ENCODE assay signal across 21 mouse cellular contexts in the genomic region with DNA sequence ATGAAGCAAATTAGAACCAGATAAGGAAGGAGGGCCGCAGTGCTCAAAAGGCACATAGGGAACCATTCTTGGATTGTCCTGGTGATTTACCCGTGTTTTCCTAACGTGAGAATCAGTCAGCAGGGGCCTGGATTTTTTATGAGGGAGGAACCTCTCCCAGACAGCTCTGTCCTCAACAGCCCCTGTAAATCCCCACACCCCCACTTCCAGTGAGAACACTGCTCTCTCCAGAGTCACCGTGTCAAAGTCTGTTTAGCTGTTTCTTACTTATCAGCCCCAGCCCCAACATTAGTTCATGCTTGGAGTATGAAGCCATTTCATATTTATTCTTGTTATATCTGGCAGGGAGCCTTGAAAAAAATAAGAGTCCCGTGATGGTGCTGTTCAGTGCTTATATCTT.
DNase-seq lines count a peak whose midpoint lies in the region; ATAC-seq and TF ChIP-seq lines count a peak whose summit lies in the region.
"Had no signal": no experiment of that assay in that cellular context is flagged by ENCODE, and none has a peak within 500 bp of the region (broad histone marks: within the 10 kb centered on the region; RNA-seq: fewer than 3 reads in every experiment).

No protein-coding gene starts in this region.

- peak overlapping the region; percentile 52 for H3K27ac ChIP-seq in heart, embryonic 15.5 days
- H3K27ac ChIP-seq in layer of hippocampus, adult 2 months = peak overlapping the region; percentile 74
- H3K27ac ChIP-seq in intestine, embryonic 14.5 days (ENCODE audit: low read depth) = peak overlapping the region; percentile 40; the same call in 1 of the 2 replicates
- H3K27ac ChIP-seq in limb, embryonic 14.5 days (replicated peaks; ENCODE audit: low read depth, low read length) = peak overlapping the region; percentile 50; the same call in 1 of the 2 replicates
- H3K27ac ChIP-seq in forebrain, embryonic 16.5 days (ENCODE audit: low read length) = no peak overlapping the region
- H3K27ac ChIP-seq: hindbrain, embryonic 10.5 days; hindbrain, postnatal 0 days; liver, embryonic 14.5 days; neural tube, embryonic 13.5 days had no signal

- no peak overlapping the region for H3K4me3 ChIP-seq in heart, embryonic 15.5 days
- H3K4me3 ChIP-seq in layer of hippocampus, adult 2 months = no peak overlapping the region
- no peak overlapping the region for H3K4me3 ChIP-seq in intestine, embryonic 14.5 days (ENCODE audit: low read depth, low read length)
- H3K4me3 ChIP-seq in limb, embryonic 14.5 days (replicated peaks; ENCODE audit: low read length) = no peak overlapping the region
- H3K4me3 ChIP-seq in forebrain, embryonic 16.5 days (replicated peaks; ENCODE audit: low read length) = no peak overlapping the region
- H3K4me3 ChIP-seq: hindbrain, embryonic 10.5 days; neural tube, embryonic 13.5 days had no signal

- no peaks in the 10 kb centered on the region for H3K9me3 ChIP-seq in heart, embryonic 15.5 days (replicated peaks)
- no peaks in the 10 kb centered on the region for H3K9me3 ChIP-seq in intestine, embryonic 14.5 days (ENCODE audit: control insufficient read depth, low read length)
- no peaks in the 10 kb centered on the region for H3K9me3 ChIP-seq in limb, embryonic 14.5 days (ENCODE audit: control insufficient read depth, low read length)
- H3K9me3 ChIP-seq in forebrain, embryonic 16.5 days (ENCODE audit: control insufficient read depth, low read length) = no peaks in the 10 kb centered on the region
- H3K9me3 ChIP-seq: hindbrain, embryonic 10.5 days; neural tube, embryonic 13.5 days had no signal

- 33% methylated on average over 5 of the region's 5 CpGs for WGBS in heart, embryonic 15.5 days
- 21% methylated on average over 5 of the region's 5 CpGs for WGBS in intestine, embryonic 14.5 days
- WGBS in limb, embryonic 14.5 days = 17% methylated on average over 5 of the region's 5 CpGs
- WGBS in forebrain, embryonic 16.5 days = 44% methylated on average over 5 of the region's 5 CpGs

- H3K27me3 ChIP-seq in heart, embryonic 15.5 days = no peaks in the 10 kb centered on the region
- H3K27me3 ChIP-seq in intestine, embryonic 14.5 days (replicated peaks; ENCODE audit: control insufficient read depth, insufficient read depth, low read length) = no peaks in the 10 kb centered on the region
- H3K27me3 ChIP-seq in limb, embryonic 14.5 days (ENCODE audit: control insufficient read depth, insufficient read depth, low read length) = no peaks in the 10 kb centered on the region
- H3K27me3 ChIP-seq in forebrain, embryonic 16.5 days (replicated peaks; ENCODE audit: control insufficient read depth, insufficient read depth, low read length) = no peaks in the 10 kb centered on the region; the same call in 1 of the 2 replicates
- H3K27me3 ChIP-seq: CH12.LX had no signal

- intact Hi-C loops in heart, postnatal 36 days (cut with DNase I) = no loop called here

- peak; percentile 40; the same call in 1 of the 2 replicates for ATAC-seq in heart, embryonic 15.5 days (replicated peaks; ENCODE audit: insufficient number of reproducible peaks, insufficient read depth, low FRiP score, low read depth)
- peak; percentile 77 for ATAC-seq in intestine, embryonic 14.5 days (replicated peaks; ENCODE audit: low FRiP score, low TSS enrichment, low read depth)
- peak; percentile 72 for ATAC-seq in limb, embryonic 14.5 days (ENCODE audit: low FRiP score, low read depth)
- no peak for ATAC-seq in cerebellum, adult (ENCODE audit: insufficient number of reproducible peaks, low FRiP score, low TSS enrichment)
- ATAC-seq in forebrain, embryonic 16.5 days = no peak
- ATAC-seq: hindbrain, postnatal 0 days; lung, postnatal 0 days had no signal

- DNase-seq in heart, postnatal 36 days = no peak
- no peak for DNase-seq in layer of hippocampus, adult 2 months (ENCODE audit: low spot score in 2 of 2)
- no peak for DNase-seq in layer of hippocampus, postnatal 36 days
- no peak for DNase-seq in intestine, embryonic 14.5 days (ENCODE audit: low spot score)
- DNase-seq in limb, embryonic 14.5 days (ENCODE audit: low spot score) = peak; percentile 71
- DNase-seq: cerebellum, adult 8-10 months; heart, adult 18-20 months; kidney, adult 9 months; left cerebral cortex, postnatal 4 days; midbrain, embryonic 14.5 days; right cerebral cortex, adult 18-20 months; thymus, postnatal 14 days had no signal

- H3K9ac ChIP-seq in heart, embryonic 15.5 days = no peak overlapping the region
- H3K9ac ChIP-seq in intestine, embryonic 14.5 days (ENCODE audit: low read length) = no peak overlapping the region
- no peak overlapping the region for H3K9ac ChIP-seq in limb, embryonic 14.5 days (ENCODE audit: low read depth, low read length, severe bottlenecking)
- no peak overlapping the region for H3K9ac ChIP-seq in forebrain, embryonic 16.5 days (replicated peaks; ENCODE audit: low read depth, low read length)
- H3K9ac ChIP-seq: liver, embryonic 14.5 days; neural tube, embryonic 13.5 days had no signal

- TF ChIP-seq CTCF in layer of hippocampus, adult 2 months (conservative IDR thresholded peaks at IDR 0.05) = no peak

- H3K4me1 ChIP-seq in heart, embryonic 15.5 days (replicated peaks) = peaks cover 21% of the 10 kb centered on the region
- H3K4me1 ChIP-seq in intestine, embryonic 14.5 days (replicated peaks; ENCODE audit: control insufficient read depth, insufficient read depth, low read length) = peaks cover 13% of the 10 kb centered on the region; the same call in 1 of the 2 replicates
- peaks cover 59% of the 10 kb centered on the region for H3K4me1 ChIP-seq in limb, embryonic 14.5 days (ENCODE audit: control insufficient read depth, insufficient read depth, low read length)
- H3K4me1 ChIP-seq in forebrain, embryonic 16.5 days (replicated peaks; ENCODE audit: control insufficient read depth, insufficient read depth, low read length) = peaks cover 4% of the 10 kb centered on the region
- H3K4me1 ChIP-seq: hindbrain, embryonic 10.5 days had no signal

- H3K4me2 ChIP-seq in heart, embryonic 15.5 days = no peak overlapping the region
- no peak overlapping the region for H3K4me2 ChIP-seq in intestine, embryonic 14.5 days (ENCODE audit: low read length)
- no peak overlapping the region for H3K4me2 ChIP-seq in limb, embryonic 14.5 days (replicated peaks; ENCODE audit: low read depth, low read length, severe bottlenecking)
- H3K4me2 ChIP-seq in forebrain, embryonic 16.5 days (ENCODE audit: low read length) = no peak overlapping the region
- H3K4me2 ChIP-seq: neural tube, embryonic 13.5 days had no signal

- H3K36me3 ChIP-seq in heart, embryonic 15.5 days = no peaks in the 10 kb centered on the region
- H3K36me3 ChIP-seq in intestine, embryonic 14.5 days (ENCODE audit: control insufficient read depth, insufficient read depth, low read length) = no peaks in the 10 kb centered on the region
- no peaks in the 10 kb centered on the region for H3K36me3 ChIP-seq in limb, embryonic 14.5 days (ENCODE audit: control insufficient read depth, insufficient read depth, low read length)
- no peaks in the 10 kb centered on the region for H3K36me3 ChIP-seq in forebrain, embryonic 16.5 days (ENCODE audit: control insufficient read depth, insufficient read depth)
- H3K36me3 ChIP-seq: hindbrain, embryonic 10.5 days; neural tube, embryonic 13.5 days had no signal

- no peak for TF ChIP-seq POLR2A in limb, embryonic 14.5 days (IDR thresholded peaks at IDR 0.05; ENCODE audit: borderline replicate concordance, extremely low read depth, insufficient read depth, insufficient read length)

Comparison
In these comparisons a context has a peak if more than half of its experiments do, and no peak if none do; other contexts are left out.
1. ATAC-seq: peak in heart, embryonic 15.5 days (single experiment), intestine, embryonic 14.5 days (single experiment) and limb, embryonic 14.5 days (single experiment); none in cerebellum, adult (single experiment) and forebrain, embryonic 16.5 days (single experiment).